Mouse (Mus musculus): ENCODE measurements at regions not wholly inside any gene's neighbourhood (a gene's known extent, or its start where the extent isn't known, plus 50 kb on each side); places are given as distances from the start of the nearest gene placed in this dataset.

GRCm38 (mm10) chr14:80083724-80084123 is 99.8 kb downstream of the Olfm4 start:
- no peak for DNase-seq

- DNase-seq, result no peak
Observed at GRCm38 (mm10) chr14:80097238-80097637, 113.4 kb downstream of the Olfm4 start.

GRCm38 (mm10) chr14:80113115-80113687 is 129.3 kb downstream of the Olfm4 start:
- no peak for DNase-seq

GRCm38 (mm10) chr14:80114326-80114725 is 130.4 kb downstream of the Olfm4 start:
- DNase-seq, result no peak

GRCm38 (mm10) chr14:80125156-80125555 is 141.3 kb downstream of the Olfm4 start:
- DNase-seq, result peak in 1 of 2 experiments; percentile 15

- no peak for DNase-seq
Observed at GRCm38 (mm10) chr14:80128181-80128580, 144.3 kb downstream of the Olfm4 start.

- DNase-seq, result no peak
Observed at GRCm38 (mm10) chr14:80137541-80137940, 153.7 kb downstream of the Olfm4 start.

GRCm38 (mm10) chr14:80138991-80139791 is 155.3 kb downstream of the Olfm4 start:
- DNase-seq, result no peak

- DNase-seq, result no peak
Observed at GRCm38 (mm10) chr14:80157002-80157401, 173.1 kb downstream of the Olfm4 start.

GRCm38 (mm10) chr14:80169211-80169610 is 185.3 kb downstream of the Olfm4 start:
- DNase-seq, result no peak

- DNase-seq, result no peak
Observed at GRCm38 (mm10) chr14:80170450-80171180, 186.7 kb downstream of the Olfm4 start.

- no peak for DNase-seq
Observed at GRCm38 (mm10) chr14:80172799-80173484, 189.1 kb downstream of the Olfm4 start.

GRCm38 (mm10) chr14:80176464-80176863 is 192.6 kb downstream of the Olfm4 start:
- no peak for DNase-seq

GRCm38 (mm10) chr14:80195041-80195440 is 211.2 kb downstream of the Olfm4 start:
- no peak for DNase-seq

GRCm38 (mm10) chr14:80212916-80213315 is 229.0 kb downstream of the Olfm4 start:
- DNase-seq, result peak; percentile 53 to 59

GRCm38 (mm10) chr14:80213666-80214065 is 229.8 kb downstream of the Olfm4 start:
- DNase-seq, result no peak

- DNase-seq, result peak; percentile 73 to 79
Observed at GRCm38 (mm10) chr14:80215960-80216552, 232.2 kb downstream of the Olfm4 start.

- DNase-seq, result no peak
Observed at GRCm38 (mm10) chr14:80232066-80232465, 248.2 kb downstream of the Olfm4 start.

- peak; percentile 77 to 85 for DNase-seq
Observed at GRCm38 (mm10) chr14:80232976-80233375, 249.1 kb downstream of the Olfm4 start.

- no peak for DNase-seq
Observed at GRCm38 (mm10) chr14:80237136-80237535, 253.3 kb downstream of the Olfm4 start.

GRCm38 (mm10) chr14:80237552-80237951 is 253.7 kb downstream of the Olfm4 start:
- peak in 1 of 2 experiments; percentile 33 for DNase-seq

- DNase-seq, result peak; percentile 60 to 63
Observed at GRCm38 (mm10) chr14:80244640-80245302, 260.9 kb downstream of the Olfm4 start.
